Mouse (Mus musculus) G1E (cell line): ENCODE results near the gene 1110059E24Rik.

Experiments
- CTCF ChIP-seq: IDR thresholded peaks from 2 replicates; pipeline ENCODE4 v1.5.1; 2012; ENCODE audit warnings: low read depth, low read length, inconsistent platforms, mixed read lengths
- GATA2 ChIP-seq: IDR thresholded peaks from 2 replicates; pipeline ENCODE4 v1.6.1; 2012; ENCODE audit warnings: low read depth, low read length, inconsistent platforms, borderline replicate concordance
- TAL1 ChIP-seq: conservative IDR thresholded peaks from 2 replicates; pipeline ENCODE4 v1.6.1; 2012; ENCODE audit warnings: low read depth, low read length, inconsistent platforms, mixed read lengths

DNA sequence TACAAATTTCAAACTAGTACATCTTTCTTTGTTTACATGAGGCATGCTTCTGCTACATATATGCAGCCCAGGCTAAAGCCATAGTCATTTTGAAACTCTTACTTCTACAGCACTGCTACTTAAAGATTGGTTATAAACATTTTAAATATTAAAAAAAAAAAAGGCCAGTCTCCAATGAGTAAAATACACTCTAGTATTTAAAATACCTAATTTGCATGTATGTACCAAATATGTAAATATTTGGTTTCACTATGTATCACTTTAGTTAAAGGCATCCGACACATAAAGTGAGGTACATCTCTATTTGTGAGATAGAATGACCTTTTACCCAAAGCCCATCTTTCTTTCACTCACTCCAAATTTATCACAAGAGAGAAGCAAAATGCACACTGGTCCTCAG is 23.7 kb downstream of the 1110059E24Rik start:
- TF ChIP-seq CTCF = no peak
- TF ChIP-seq GATA2 = no peak
- TF ChIP-seq TAL1 = no peak
